Mouse (Mus musculus) myocyte (in vitro differentiated cells): ENCODE data around the gene Mrpl16. TPM values are rescaled to one million over a fixed set of nuclear protein-coding genes. Genes with fewer than 3 reads are reported as not detected.

Experiments used
- H3K27me3 ChIP-seq: one replicate; pipeline ENCODE4 v1.6.1; 2011; ENCODE audit not compliant: control insufficient read depth, insufficient read depth, insufficient read length
- H3K36me3 ChIP-seq: one replicate; pipeline ENCODE4 v1.6.1; 2011; ENCODE audit not compliant: control insufficient read depth, insufficient read depth
- H3K4me2 ChIP-seq: one replicate; pipeline ENCODE4 v1.6.1; 2011; ENCODE audit warnings: low read depth, control low read depth
- H3K4me3 ChIP-seq: one replicate; pipeline ENCODE4 v1.5.1; 2011; ENCODE audit warnings: mild to moderate bottlenecking, control low read depth, moderate library complexity
- H3K79me2 ChIP-seq: one replicate; pipeline ENCODE4 v1.6.1; 2011; ENCODE audit not compliant: control insufficient read depth, insufficient read depth
- H3ac ChIP-seq: one replicate; pipeline ENCODE4 v1.6.1; 2011; ENCODE audit not compliant: control insufficient read depth, insufficient read length
- CEBPB ChIP-seq: IDR thresholded peaks from 2 replicates; pipeline ENCODE4 v1.6.1; 2011; ENCODE audit warnings: mild to moderate bottlenecking, moderate library complexity; ENCODE audit not compliant: poor library complexity, insufficient read depth, severe bottlenecking
- E2F4 ChIP-seq: IDR thresholded peaks from one replicate; pipeline ENCODE4 v1.6.1; 2011; ENCODE audit warnings: mild to moderate bottlenecking, control low read depth, moderate library complexity; ENCODE audit not compliant: insufficient read depth
- MAX ChIP-seq: IDR thresholded peaks from one replicate; pipeline ENCODE4 v1.6.1; 2011; ENCODE audit warnings: low read depth, mild to moderate bottlenecking, control low read depth
- MYOD1 ChIP-seq, 3 experiments: IDR thresholded peaks; one replicate each; pipeline ENCODE4 v1.6.1; 2011; ENCODE audit warnings: control low read depth in 2 of 3, low read depth in 2 of 3, mild to moderate bottlenecking in 2 of 3, moderate library complexity in 1 of 3; ENCODE audit not compliant: insufficient read length in 2 of 3, control insufficient read depth in 1 of 3
- MYOG ChIP-seq, 3 experiments: IDR thresholded peaks; one replicate each; pipeline ENCODE4 v1.6.1; 2011; ENCODE audit warnings: control low read depth in 2 of 3, low read depth in 2 of 3, mild to moderate bottlenecking in 2 of 3; ENCODE audit not compliant: insufficient read length in 2 of 3, control insufficient read depth in 1 of 3, insufficient read depth in 1 of 3
- POLR2A ChIP-seq: IDR thresholded peaks from one replicate; pipeline ENCODE4 v1.6.1; 2011; ENCODE audit warnings: low read depth, mild to moderate bottlenecking, control low read depth, moderate library complexity; ENCODE audit not compliant: insufficient read length
- POLR2AphosphoS2 ChIP-seq: IDR thresholded peaks from one replicate; pipeline ENCODE4 v1.6.1; 2011; ENCODE audit warnings: low read depth, control low read depth; ENCODE audit not compliant: insufficient read length
- REST ChIP-seq: IDR thresholded peaks from one replicate; pipeline ENCODE4 v1.6.1; 2011; ENCODE audit warnings: mild to moderate bottlenecking, control low read depth, moderate library complexity; ENCODE audit not compliant: insufficient read depth, insufficient read length
- SRF ChIP-seq: IDR thresholded peaks from one replicate; pipeline ENCODE4 v1.6.1; 2011; ENCODE audit warnings: low read depth; ENCODE audit not compliant: control insufficient read depth, insufficient read length
- TCF12 ChIP-seq: IDR thresholded peaks from one replicate; pipeline ENCODE4 v1.6.1; 2011; ENCODE audit warnings: mild to moderate bottlenecking, control low read depth; ENCODE audit not compliant: poor library complexity, insufficient read depth, severe bottlenecking
- TCF3 ChIP-seq: IDR thresholded peaks from one replicate; pipeline ENCODE4 v1.6.1; 2011; ENCODE audit warnings: low read depth, control low read depth; ENCODE audit not compliant: insufficient read length
- USF1 ChIP-seq: IDR thresholded peaks from one replicate; pipeline ENCODE4 v1.6.1; 2011; ENCODE audit warnings: low read depth, mild to moderate bottlenecking, control low read depth, moderate library complexity
- polyA plus RNA-seq: library from polyadenylated mRNA; unstranded; fragments of >200 nt; fragmentation: generic; extraction: Trizol; gene quantifications from one replicate; pipeline ENCODE4 v1.2.1, GENCODE M21; 2012; ENCODE audit warnings: missing spikeins

Mrpl16 gene
- polyA plus RNA-seq, 1 experiment: 47.9 TPM

DNA sequence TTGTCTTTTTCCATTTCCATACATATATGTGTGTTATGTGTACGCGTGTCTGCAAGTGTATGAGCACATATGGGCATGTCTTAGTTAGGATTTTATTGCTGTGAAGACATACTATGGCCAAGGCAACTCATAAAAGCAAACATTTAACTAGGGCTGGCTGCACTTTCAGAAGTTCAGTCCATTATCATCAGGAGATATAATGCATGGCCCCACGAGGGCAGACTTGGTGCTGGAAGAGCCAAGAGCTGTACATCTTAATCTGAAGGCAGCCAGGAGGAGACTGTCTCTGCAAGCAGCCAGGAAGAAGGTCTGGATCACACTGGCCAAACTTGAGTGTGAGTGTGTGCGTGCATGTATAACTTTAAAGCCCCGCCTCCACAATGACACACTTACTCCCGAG lies 24.3 kb downstream of the Mrpl16 start:
- Histone ChIP-seq H3K36me3 (no peaks in the 10 kb centered on the region), H3ac (no peak overlapping the region), H3K4me2 (no peak overlapping the region), H3K27me3 (no peaks in the 10 kb centered on the region), H3K79me2 (no peaks in the 10 kb centered on the region), H3K4me3 (no peak overlapping the region)
- TF ChIP-seq TCF3 (no peak), TCF12 (no peak), MYOD1 (IDR thresholded peaks at IDR 0.05; ENCODE audit: control insufficient read depth in 1 of 3, insufficient read length in 2 of 3, low read depth in 2 of 3) (no peak), E2F4 (no peak), MYOG (IDR thresholded peaks at IDR 0.05; ENCODE audit: control insufficient read depth in 1 of 3, insufficient read depth in 1 of 3, insufficient read length in 2 of 3, low read depth in 2 of 3) (no peak), POLR2AphosphoS2 (no peak), POLR2A (no peak), MAX (no peak), USF1 (no peak), REST (no peak), CEBPB (no peak), SRF (no peak)

DNA sequence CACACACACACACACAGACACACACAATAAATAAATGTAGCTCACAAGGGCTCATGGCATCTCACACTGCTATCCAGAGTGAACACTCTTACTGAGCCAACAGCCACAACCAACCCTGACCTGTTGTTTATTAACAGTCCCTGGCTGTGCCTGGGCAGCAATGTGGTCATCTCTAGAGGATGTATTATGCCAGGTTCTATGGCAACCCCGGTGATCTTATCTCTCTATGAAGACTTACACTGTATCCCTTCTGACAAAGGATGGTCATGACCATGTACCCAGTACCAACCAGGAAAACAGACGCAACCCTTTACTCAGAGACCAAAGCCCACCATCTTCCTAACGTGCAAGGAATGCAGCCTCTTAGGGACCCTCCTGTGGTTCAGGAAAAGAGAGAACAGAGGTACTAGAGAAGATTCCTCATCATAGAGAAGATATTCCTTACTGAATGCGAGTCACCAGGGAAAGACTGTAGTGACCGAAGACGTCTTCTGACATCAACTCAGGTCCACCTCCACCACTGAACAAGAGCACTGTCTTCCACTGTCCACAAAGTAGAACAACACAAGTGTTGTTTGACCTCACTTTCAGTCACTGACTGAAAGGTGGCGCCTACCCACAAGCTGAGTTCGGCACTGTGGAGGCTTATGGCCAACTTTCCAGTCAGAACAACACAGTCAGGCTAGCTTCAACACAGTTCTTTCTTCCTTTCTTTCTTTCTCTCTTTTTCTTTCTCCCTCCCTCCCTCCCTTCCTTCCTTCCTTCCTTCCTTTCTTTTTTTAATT lies 30.5 kb downstream of the Mrpl16 start:
- Histone ChIP-seq H3K4me2 (no peak overlapping the region), H3K36me3 (no peaks in the 10 kb centered on the region)
- TF ChIP-seq USF1 (no peak), TCF3 (no peak), POLR2A (no peak)

DNA sequence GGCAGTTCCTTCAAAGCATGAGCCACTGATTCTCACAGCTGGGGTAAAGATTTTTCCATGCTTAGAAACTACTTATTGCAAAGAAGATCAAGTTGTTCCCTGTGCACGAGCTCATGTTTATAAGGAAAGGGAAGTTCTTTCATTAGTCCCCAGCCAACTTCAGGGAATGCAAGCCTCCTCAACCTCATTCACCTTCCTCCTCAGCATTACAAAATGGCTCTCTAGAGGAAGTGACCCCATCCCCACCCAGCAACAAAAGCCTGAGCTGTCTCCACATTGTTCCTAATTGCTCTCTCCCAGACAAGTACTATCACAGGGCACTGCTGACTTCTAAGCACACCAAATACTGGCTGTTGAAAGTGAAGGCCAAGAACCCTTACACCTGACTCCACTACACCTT lies 34.2 kb downstream of the Mrpl16 start:
- TF ChIP-seq E2F4 (no peak), SRF (no peak), USF1 (no peak)
- H3K79me2 ChIP-seq: no peaks in the 10 kb centered on the region
- no peak overlapping the region for H3K4me2 ChIP-seq
- H3K27me3 ChIP-seq: no peaks in the 10 kb centered on the region
- H3ac ChIP-seq: no peak overlapping the region
- H3K4me3 ChIP-seq: no peak overlapping the region
- H3K36me3 ChIP-seq: no peaks in the 10 kb centered on the region

More for the DNA sequence above, 30.5 kb downstream of the Mrpl16 start:
- no peaks in the 10 kb centered on the region for H3K27me3 ChIP-seq
- H3K79me2 ChIP-seq: no peaks in the 10 kb centered on the region
- H3ac ChIP-seq: no peak overlapping the region
- H3K4me3 ChIP-seq: no peak overlapping the region

DNA sequence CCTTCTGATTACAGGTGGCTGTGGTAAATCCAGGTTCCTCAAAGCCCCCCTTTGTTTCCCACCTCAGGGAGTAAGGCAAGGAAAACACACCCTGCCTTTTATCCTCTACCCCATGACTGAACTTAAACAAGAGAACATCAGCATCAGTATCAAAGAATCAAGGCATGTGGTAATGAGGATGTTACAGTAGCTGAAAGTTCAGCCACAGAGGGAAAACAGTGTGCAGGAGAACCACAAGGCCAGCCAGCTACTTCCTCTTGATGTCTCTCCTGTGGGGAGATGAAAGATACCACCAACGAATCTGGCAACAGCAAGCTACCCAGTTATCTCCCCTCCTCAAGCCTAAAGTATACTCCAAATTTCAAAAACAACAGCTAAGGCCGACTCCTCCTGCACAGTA lies 37.1 kb downstream of the Mrpl16 start:
- Histone ChIP-seq H3K4me2 (no peak overlapping the region), H3K79me2 (no peaks in the 10 kb centered on the region), H3K4me3 (no peak overlapping the region), H3ac (no peak overlapping the region), H3K36me3 (no peaks in the 10 kb centered on the region), H3K27me3 (no peaks in the 10 kb centered on the region)
- TF ChIP-seq TCF3 (no peak), POLR2A (no peak), POLR2AphosphoS2 (no peak), E2F4 (no peak), REST (no peak), USF1 (no peak), CEBPB (no peak), SRF (no peak), MYOG (IDR thresholded peaks at IDR 0.05; ENCODE audit: control insufficient read depth in 1 of 3, insufficient read depth in 1 of 3, insufficient read length in 2 of 3, low read depth in 2 of 3) (no peak), TCF12 (no peak), MAX (no peak), MYOD1 (IDR thresholded peaks at IDR 0.05; ENCODE audit: control insufficient read depth in 1 of 3, insufficient read length in 2 of 3, low read depth in 2 of 3) (no peak)

DNA sequence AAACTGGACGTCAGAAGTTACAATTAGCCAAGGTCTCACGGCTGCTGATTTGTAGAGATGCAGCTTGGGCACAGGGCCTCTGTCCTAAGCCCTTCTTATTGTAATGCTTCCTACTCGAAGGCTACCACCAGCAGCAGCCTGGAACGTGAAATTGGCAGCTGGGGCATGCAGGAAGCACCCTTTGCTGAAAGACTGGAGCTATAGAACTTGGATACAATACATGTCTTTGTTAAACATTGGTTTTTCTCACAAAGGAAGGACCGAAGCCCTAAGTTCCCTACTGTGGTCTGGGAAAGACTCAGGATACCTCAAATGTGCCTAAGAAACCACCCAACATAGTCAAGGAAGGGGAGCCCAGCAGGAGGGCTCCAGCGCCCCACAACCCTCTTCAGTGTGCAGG lies 37.6 kb downstream of the Mrpl16 start:
- no peak for TF ChIP-seq MYOD1 (IDR thresholded peaks at IDR 0.05; ENCODE audit: control insufficient read depth in 1 of 3, insufficient read length in 2 of 3, low read depth in 2 of 3)
- TF ChIP-seq REST: no peak
- no peak for TF ChIP-seq USF1
- TF ChIP-seq TCF12: no peak
- TF ChIP-seq POLR2AphosphoS2: no peak
- no peak for TF ChIP-seq CEBPB
- no peak for TF ChIP-seq TCF3
- TF ChIP-seq MYOG (IDR thresholded peaks at IDR 0.05; ENCODE audit: control insufficient read depth in 1 of 3, insufficient read depth in 1 of 3, insufficient read length in 2 of 3, low read depth in 2 of 3): no peak
- no peak for TF ChIP-seq POLR2A
- no peak for TF ChIP-seq SRF
- no peak for TF ChIP-seq MAX
- no peak overlapping the region for H3K4me2 ChIP-seq
- no peaks in the 10 kb centered on the region for H3K79me2 ChIP-seq
- H3ac ChIP-seq: no peak overlapping the region
- no peaks in the 10 kb centered on the region for H3K27me3 ChIP-seq
- H3K36me3 ChIP-seq: no peaks in the 10 kb centered on the region
- no peak overlapping the region for H3K4me3 ChIP-seq
